Mouse (Mus musculus) bone marrow, adult 2 months (tissue): ENCODE data around the gene Sash3. TPM values are rescaled to one million over a fixed set of nuclear protein-coding genes. Genes with fewer than 3 reads are reported as not detected.

Experiments
- H3K27ac ChIP-seq: fragments of 200-500 bp; 2 replicates; pipeline ENCODE4 v1.5.1; 2012; ENCODE audit warnings: low read depth, mild to moderate bottlenecking, control low read depth, inconsistent platforms, low read length; ENCODE audit not compliant: control insufficient read depth, poor library complexity, insufficient read depth
- H3K4me1 ChIP-seq: fragments of 200-500 bp; 2 replicates; pipeline ENCODE4 v1.6.1; 2011; ENCODE audit warnings: low read length; ENCODE audit not compliant: control insufficient read depth, insufficient read depth
- H3K4me3 ChIP-seq: fragments of 200-500 bp; replicated peaks from 2 replicates; pipeline ENCODE3; 2011; ENCODE audit warnings: mild to moderate bottlenecking, low read depth, low read length, control low read depth; ENCODE audit not compliant: control insufficient read depth
- CTCF ChIP-seq: fragments of 200-500 bp; IDR thresholded peaks from 2 replicates; pipeline ENCODE4 v1.5.1; 2011; ENCODE audit warnings: low read length, control low read depth; ENCODE audit not compliant: control insufficient read depth, insufficient read depth
- POLR2A ChIP-seq: fragments of 200-500 bp; IDR thresholded peaks from 2 replicates; pipeline ENCODE4 v1.6.1; 2011; ENCODE audit warnings: low read depth, mild to moderate bottlenecking, control low read depth, low read length, borderline replicate concordance; ENCODE audit not compliant: control insufficient read depth
- whole genome bisulfite sequencing: fragments of 180-500 bp; shearing (Covaris S2); methylation state at CpG from one replicate; pipeline ENCODE4 v1.1.7; 2018; 5-methylcytosine and 5-hydroxymethylcytosine counted together
- polyA plus RNA-seq: library from polyadenylated mRNA; stranded (reverse); fragments of >200 nt; gene quantifications from 2 replicates; pipeline ENCODE4 v1.2.4, GENCODE M21; 2011; ENCODE audit warnings: low replicate concordance; ENCODE audit not compliant: missing spikeins, insufficient read depth, insufficient read length

The Sash3 gene
- polyA plus RNA-seq, 1 experiment = 33.7 TPM

DNA sequence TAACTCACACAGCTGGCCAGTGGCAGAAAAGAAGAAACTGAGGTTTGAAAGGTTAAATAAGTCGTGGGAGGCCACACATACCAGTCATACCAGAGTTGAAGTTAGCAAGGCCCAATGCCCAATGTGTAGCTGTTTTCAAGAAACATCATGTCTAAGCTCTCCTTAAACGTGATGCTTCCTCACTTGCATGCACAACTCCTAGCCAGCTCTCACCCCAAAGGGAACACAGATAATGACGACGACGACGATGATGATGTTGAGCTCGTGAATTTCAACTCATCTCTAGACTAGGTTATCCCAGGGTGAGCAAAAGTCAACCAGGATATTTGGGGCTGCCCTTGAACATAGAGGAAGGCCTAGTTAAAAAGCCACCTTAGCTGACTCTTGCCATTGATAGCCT lies 5.9 kb downstream of the Sash3 start:
- TF ChIP-seq POLR2A (no peak), CTCF (no peak)
- Histone ChIP-seq H3K4me1 (peaks cover 2% of the 10 kb centered on the region; the same call in 1 of the 2 replicates), H3K27ac (no peak overlapping the region), H3K4me3 (no peak overlapping the region)
- WGBS = 59% methylated on average over 7 of the region's 7 CpGs

DNA sequence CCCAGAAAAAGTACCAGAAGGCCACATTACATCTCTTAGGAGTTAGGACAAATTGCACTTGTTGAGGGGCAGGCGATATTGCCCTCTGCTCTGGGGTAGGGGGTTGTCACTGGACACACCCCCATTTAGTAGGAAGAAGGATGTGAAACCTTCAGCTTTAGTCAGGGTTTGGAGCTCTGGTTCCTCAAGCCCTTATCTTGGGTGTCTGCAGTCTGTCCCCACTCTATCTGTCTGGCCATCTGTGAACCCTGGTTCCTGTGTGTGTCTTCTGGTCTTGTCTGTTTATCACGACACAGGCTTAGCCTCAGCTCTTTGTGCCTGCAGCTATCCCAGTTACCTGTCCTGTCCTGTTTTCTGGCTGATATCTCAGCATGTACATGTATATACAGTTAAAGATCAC lies 7.2 kb downstream of the Sash3 start:
- WGBS = 25% methylated on average over 2 of the region's 2 CpGs
- Histone ChIP-seq H3K4me1 (peaks cover 2% of the 10 kb centered on the region; the same call in 1 of the 2 replicates), H3K27ac (no peak overlapping the region), H3K4me3 (no peak overlapping the region)
- TF ChIP-seq CTCF = no peak
- TF ChIP-seq POLR2A = no peak

DNA sequence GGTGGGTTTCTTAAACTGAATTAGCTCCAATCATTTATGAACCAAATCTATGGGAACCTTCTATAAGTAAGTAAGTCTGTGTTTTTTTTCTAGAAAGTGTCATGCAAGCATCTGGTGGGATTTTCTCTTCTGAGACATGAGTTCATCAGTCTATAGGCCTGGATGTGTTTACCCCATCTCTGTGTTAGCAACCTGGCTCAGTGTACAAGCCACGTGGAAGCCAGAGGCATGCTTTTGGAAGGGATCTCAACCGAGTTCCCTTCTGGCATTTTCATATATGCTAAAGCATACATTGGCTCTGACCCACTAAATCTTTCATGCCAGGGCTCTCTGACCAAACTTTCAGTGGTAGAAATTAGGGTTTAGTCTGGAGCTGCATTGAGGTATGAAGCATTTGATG lies 7.7 kb downstream of the Sash3 start:
- TF ChIP-seq POLR2A = no peak
- no peak for TF ChIP-seq CTCF
- no peak overlapping the region for H3K27ac ChIP-seq
- 39% methylated on average over 2 of the region's 2 CpGs for WGBS
- no peak overlapping the region for H3K4me3 ChIP-seq
- H3K4me1 ChIP-seq = no peaks in the 10 kb centered on the region; the same call in 1 of the 2 replicates

DNA sequence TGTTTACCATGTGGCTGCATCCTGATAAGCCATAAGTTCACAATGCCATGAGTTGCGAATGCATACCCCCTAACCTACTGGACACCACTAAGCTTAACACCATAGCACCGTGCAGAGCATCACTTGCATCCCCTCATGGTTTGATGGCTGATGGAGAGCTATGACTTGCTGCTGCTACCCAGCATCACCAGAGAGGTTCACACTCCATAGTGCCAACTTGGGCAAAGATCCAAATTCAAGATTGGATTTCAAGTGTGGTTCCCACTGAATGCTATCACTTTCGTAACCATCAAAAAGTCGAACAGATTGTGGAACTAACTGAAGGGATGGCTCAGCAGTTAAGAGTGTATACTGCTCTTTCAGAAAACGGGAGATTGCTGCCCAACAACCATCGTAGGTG lies 9.3 kb downstream of the Sash3 start:
- 71% methylated on average over 6 of the region's 6 CpGs for WGBS
- H3K27ac ChIP-seq = no peak overlapping the region
- TF ChIP-seq CTCF = no peak
- no peak overlapping the region for H3K4me3 ChIP-seq
- H3K4me1 ChIP-seq = no peaks in the 10 kb centered on the region; the same call in 1 of the 2 replicates

DNA sequence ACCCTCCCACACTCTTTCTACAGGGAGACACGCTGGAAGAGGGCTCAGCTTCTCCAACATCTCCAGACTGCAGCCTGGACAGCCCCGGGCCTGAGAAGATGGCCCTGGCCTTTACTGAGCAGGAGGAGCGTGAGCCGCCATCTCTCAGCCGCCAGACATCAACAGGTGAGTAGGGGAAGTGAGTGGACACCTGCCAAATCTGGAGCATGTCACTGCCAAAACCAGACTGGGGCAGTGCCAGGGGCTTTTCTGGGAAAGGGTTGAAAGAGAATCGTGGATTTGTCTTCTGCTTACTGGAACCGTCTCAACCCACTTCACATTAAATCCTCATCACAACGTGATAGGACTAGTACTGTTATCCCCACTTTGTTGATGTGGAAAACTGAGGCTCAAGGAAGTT lies 11.2 kb downstream of the Sash3 start:
- Histone ChIP-seq H3K4me1 (no peaks in the 10 kb centered on the region; the same call in 1 of the 2 replicates), H3K27ac (no peak overlapping the region), H3K4me3 (no peak overlapping the region)
- TF ChIP-seq POLR2A = no peak
- no peak for TF ChIP-seq CTCF
- WGBS = 83% methylated on average over 8 of the region's 8 CpGs

DNA sequence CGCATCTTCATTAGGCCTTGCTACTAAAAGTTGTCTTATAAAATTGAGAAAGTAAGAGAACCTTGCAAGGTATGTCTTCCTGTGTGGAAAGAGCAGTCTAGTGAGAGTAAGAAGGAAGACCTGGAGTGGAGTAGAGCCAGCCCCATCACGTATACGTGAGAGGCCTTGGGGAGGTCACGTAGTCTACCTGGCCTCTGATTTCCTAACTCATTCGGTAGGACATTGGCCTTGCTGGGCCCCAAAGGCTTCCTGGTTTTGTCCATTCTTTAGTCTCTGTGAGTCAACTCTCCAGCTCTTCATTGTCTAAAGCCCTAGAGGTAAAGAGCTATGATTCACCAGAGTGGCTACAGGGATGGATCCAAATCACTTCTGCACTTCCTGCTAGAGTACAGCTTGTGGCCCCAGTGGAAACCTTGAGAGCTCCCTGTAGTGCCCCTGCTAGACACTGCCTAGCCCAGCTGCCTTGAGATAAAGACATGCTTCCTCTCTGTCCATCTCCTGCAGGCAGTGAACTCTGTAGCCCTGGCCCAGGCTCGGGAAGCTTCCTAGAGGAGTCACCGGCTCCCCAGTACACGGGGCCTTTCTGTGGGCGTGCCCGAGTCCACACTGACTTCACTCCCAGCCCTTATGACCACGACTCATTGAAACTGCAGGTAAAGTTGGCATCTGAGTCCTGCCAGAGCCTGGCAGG lies 12.1 kb downstream of the Sash3 start:
- 82% methylated on average over 11 of the region's 11 CpGs for WGBS
- TF ChIP-seq POLR2A = no peak
- TF ChIP-seq CTCF = no peak
- no peak overlapping the region for H3K4me3 ChIP-seq

DNA sequence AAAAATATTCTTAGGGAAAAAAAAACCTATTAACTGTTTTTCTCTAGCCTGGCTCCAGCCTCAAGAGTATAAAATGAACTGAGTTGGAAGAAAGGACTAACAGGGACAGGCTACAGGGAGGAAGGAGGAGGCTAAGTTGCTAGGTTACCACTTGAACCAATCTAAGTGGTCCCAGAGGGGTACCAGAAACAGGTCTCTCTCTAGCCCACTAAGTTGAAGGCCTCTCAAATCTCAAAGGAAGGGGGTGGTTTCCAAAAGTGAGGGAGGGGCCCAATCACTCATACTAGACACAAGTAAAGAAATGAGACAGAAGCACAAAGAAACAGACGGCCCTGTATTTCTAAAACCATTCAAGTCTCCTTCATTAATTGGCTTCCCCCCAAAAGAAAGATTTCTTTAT lies 23.7 kb downstream of the Sash3 start:
- TF ChIP-seq CTCF (no peak), POLR2A (no peak)
- Histone ChIP-seq H3K4me1 (no peaks in the 10 kb centered on the region; the same call in 1 of the 2 replicates), H3K4me3 (no peak overlapping the region), H3K27ac (no peak overlapping the region)
- 64% methylated on average over 1 of the region's 1 CpGs for WGBS

More for the DNA sequence above, 12.1 kb downstream of the Sash3 start:
- Histone ChIP-seq H3K27ac (no peak overlapping the region), H3K4me1 (no peaks in the 10 kb centered on the region; the same call in 1 of the 2 replicates)

DNA sequence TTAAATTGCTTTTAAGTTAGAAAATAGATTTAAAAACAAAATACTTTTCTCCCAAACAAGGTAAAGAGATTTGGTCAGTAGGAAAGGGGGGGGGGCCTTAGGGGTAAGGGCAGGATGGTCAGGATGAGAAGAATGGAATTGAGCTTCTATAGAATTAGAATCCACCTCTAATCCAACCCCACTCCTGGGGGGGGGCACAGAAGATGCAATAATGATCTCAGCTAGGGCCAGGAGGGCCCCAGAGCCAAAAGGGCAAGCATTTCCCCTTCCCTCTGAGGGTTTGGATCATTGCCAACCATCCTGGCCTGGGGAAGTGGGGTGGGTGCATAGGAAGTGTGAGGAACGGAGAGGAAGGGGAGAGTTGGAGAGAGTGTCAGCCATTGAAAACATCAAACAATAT lies 24.1 kb downstream of the Sash3 start:
- WGBS = 38% methylated on average over 1 of the region's 1 CpGs

DNA sequence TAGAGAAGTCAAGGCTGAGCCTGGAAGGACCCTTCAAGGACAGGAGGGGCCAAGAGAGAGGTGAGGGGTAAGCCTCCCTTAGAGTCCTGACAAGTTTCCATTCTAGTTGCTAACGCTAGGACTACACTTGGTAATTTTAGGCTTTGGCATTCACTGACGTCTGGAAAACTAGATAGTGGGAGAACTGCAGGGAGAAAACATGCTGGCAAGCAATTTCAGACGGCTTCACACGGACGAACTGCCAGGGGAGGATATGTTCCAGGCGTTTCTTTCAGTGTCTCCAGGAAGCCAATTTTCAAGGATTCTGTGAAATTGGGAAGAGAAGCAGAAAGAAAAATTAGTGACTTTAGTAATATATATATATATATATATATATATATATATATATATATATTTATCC lies 35.6 kb downstream of the Sash3 start:
- no peak overlapping the region for H3K4me3 ChIP-seq
- no peaks in the 10 kb centered on the region for H3K4me1 ChIP-seq
- WGBS = 85% methylated on average over 6 of the region's 6 CpGs
- H3K27ac ChIP-seq = no peak overlapping the region
- TF ChIP-seq POLR2A (no peak), CTCF (no peak)

More for the DNA sequence above, 24.1 kb downstream of the Sash3 start:
- H3K27ac ChIP-seq = no peak overlapping the region
- peaks cover 4% of the 10 kb centered on the region for H3K4me1 ChIP-seq
- no peak overlapping the region for H3K4me3 ChIP-seq
- TF ChIP-seq CTCF = no peak
